Mouse (Mus musculus): Measurements from ENCODE around the gene Trim66. TPM values are rescaled to one million over a fixed set of nuclear protein-coding genes. Genes with fewer than 3 reads are reported as not detected.

The Trim66 gene
- polyA plus RNA-seq, 1 experiment from 2014 or later, result 0.14 TPM

DNA sequence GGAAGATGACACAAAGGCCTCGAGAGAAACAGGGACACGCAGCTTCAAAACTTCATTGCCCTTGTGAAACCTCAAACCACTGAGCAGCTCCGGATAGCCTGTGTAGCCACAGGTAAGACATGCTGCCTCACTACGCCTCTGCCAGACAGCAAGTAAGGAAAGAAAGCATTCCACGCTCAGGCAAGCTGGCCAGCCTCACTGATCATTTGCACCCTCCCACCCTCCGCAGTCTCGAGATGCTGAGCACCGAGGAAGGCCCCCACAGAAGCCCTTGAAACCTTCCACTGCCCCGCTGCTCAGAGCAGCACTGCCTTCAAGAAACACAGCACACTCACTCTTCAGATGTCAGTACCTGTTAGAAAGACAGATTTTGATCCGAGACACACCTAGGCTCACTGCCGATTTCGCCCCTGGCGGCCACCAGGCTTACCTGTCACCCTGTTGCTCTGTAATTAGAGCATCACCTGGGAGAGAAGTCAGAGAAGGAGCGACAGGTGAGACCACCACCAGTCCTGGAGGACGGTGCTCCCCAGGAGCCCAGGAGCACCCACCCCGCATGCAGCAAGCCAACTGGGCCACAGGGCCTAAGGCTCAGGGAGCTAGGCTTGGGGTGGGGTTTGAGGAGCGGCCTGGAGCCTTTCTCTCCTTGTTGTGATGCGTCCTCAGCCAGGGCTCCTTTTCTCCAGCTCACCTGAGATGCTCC lies 15.2 kb downstream of the Trim66 start:
- no peak for ATAC-seq (ENCODE audit: low FRiP score)
- H3K4me2 ChIP-seq (replicated peaks; ENCODE audit: low read depth, low read length), result no peak overlapping the region
- DNase-seq (ENCODE audit: low spot score), result no peak
- 55% methylated on average over 18 of the region's 18 CpGs for WGBS
- H3K4me3 ChIP-seq (ENCODE audit: low read depth, low read length), result no peak overlapping the region
- H3K4me1 ChIP-seq (replicated peaks; ENCODE audit: control insufficient read depth, insufficient read depth, low read length), result no peaks in the 10 kb centered on the region; the same call in 1 of the 2 replicates
- peaks cover 4% of the 10 kb centered on the region for H3K27me3 ChIP-seq (ENCODE audit: control insufficient read depth, insufficient read depth, low read length)
- H3K27ac ChIP-seq (ENCODE audit: low read depth, low read length), result no peak overlapping the region
- H3K36me3 ChIP-seq (ENCODE audit: control insufficient read depth, insufficient read depth, low read length), result no peaks in the 10 kb centered on the region
- H3K9me3 ChIP-seq (ENCODE audit: control insufficient read depth, low read length), result no peaks in the 10 kb centered on the region
- no peak overlapping the region for H3K9ac ChIP-seq (ENCODE audit: low read depth, low read length)

- ATAC-seq (ENCODE audit: low FRiP score), result no peak
- WGBS, result 66% methylated on average over 5 of the region's 5 CpGs
- Histone ChIP-seq H3K4me2 (replicated peaks; ENCODE audit: low read depth, low read length) (no peak overlapping the region), H3K27me3 (ENCODE audit: control insufficient read depth, insufficient read depth, low read length) (no peaks in the 10 kb centered on the region), H3K36me3 (ENCODE audit: control insufficient read depth, insufficient read depth, low read length) (no peaks in the 10 kb centered on the region), H3K9me3 (ENCODE audit: control insufficient read depth, low read length) (no peaks in the 10 kb centered on the region), H3K27ac (ENCODE audit: low read depth, low read length) (no peak overlapping the region), H3K4me3 (ENCODE audit: low read depth, low read length) (no peak overlapping the region), H3K9ac (ENCODE audit: low read depth, low read length) (no peak overlapping the region), H3K4me1 (replicated peaks; ENCODE audit: control insufficient read depth, insufficient read depth, low read length) (no peaks in the 10 kb centered on the region)
- DNase-seq (ENCODE audit: low spot score), result no peak
Measured at GRCm38 (mm10) chr7:109484221-109484620, 23.7 kb downstream of the Trim66 start.

DNA sequence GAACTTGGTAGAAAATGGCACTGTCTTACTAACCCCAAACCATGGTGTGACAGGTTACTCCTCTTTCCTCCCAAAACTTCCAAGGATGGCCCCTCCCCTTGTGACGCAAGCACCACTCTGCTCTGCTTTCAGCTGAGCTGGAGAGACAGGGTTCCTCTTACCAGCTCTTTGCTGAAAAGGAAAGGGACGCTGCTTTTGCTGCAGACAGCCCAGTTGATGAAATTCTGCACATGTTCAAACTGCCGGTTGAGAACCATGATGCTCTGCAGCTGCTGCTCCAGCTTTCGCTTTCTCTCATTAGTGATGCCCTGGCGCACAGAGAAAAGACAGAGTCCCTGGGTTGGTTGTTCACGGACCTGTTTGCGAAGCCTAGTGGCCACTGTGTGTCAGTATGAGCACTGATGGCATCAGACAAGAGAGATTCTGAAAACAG lies 27.2 kb downstream of the Trim66 start:
- peak; percentile 53 for DNase-seq (ENCODE audit: low spot score)
- WGBS, result 28% methylated on average over 7 of the region's 7 CpGs
- H3K4me1 ChIP-seq (replicated peaks; ENCODE audit: control insufficient read depth, insufficient read depth, low read length), result no peaks in the 10 kb centered on the region
- H3K4me2 ChIP-seq (replicated peaks; ENCODE audit: low read depth, low read length), result no peak overlapping the region
- no peaks in the 10 kb centered on the region for H3K27me3 ChIP-seq (ENCODE audit: control insufficient read depth, insufficient read depth, low read length)
- peak; percentile 67 for ATAC-seq (ENCODE audit: low FRiP score)
- no peak overlapping the region for H3K4me3 ChIP-seq (ENCODE audit: low read depth, low read length)
- no peaks in the 10 kb centered on the region for H3K36me3 ChIP-seq (ENCODE audit: control insufficient read depth, insufficient read depth, low read length)
- H3K9ac ChIP-seq (ENCODE audit: low read depth, low read length), result no peak overlapping the region
- H3K9me3 ChIP-seq (ENCODE audit: control insufficient read depth, low read length), result no peaks in the 10 kb centered on the region
- no peak overlapping the region for H3K27ac ChIP-seq (ENCODE audit: low read depth, low read length)

GRCm38 (mm10) chr7:109477926-109478325 lies 30.0 kb downstream of the Trim66 start:
- Histone ChIP-seq H3K4me2 (replicated peaks; ENCODE audit: low read depth, low read length) (no peak overlapping the region), H3K9me3 (ENCODE audit: control insufficient read depth, low read length) (no peaks in the 10 kb centered on the region), H3K4me1 (replicated peaks; ENCODE audit: control insufficient read depth, insufficient read depth, low read length) (no peaks in the 10 kb centered on the region), H3K4me3 (ENCODE audit: low read depth, low read length) (no peak overlapping the region), H3K9ac (ENCODE audit: low read depth, low read length) (no peak overlapping the region), H3K36me3 (ENCODE audit: control insufficient read depth, insufficient read depth, low read length) (no peaks in the 10 kb centered on the region), H3K27ac (ENCODE audit: low read depth, low read length) (no peak overlapping the region), H3K27me3 (ENCODE audit: control insufficient read depth, insufficient read depth, low read length) (no peaks in the 10 kb centered on the region)
- 90% methylated on average over 3 of the region's 3 CpGs for WGBS
- DNase-seq (ENCODE audit: low spot score), result no peak
- no peak for ATAC-seq (ENCODE audit: low FRiP score)

- no peak for ATAC-seq (ENCODE audit: low FRiP score)
- no peaks in the 10 kb centered on the region for H3K36me3 ChIP-seq (ENCODE audit: control insufficient read depth, insufficient read depth, low read length)
- no peaks in the 10 kb centered on the region for H3K27me3 ChIP-seq (ENCODE audit: control insufficient read depth, insufficient read depth, low read length)
- H3K9me3 ChIP-seq (ENCODE audit: control insufficient read depth, low read length), result no peaks in the 10 kb centered on the region
- DNase-seq (ENCODE audit: low spot score), result no peak
- no peak overlapping the region for H3K4me3 ChIP-seq (ENCODE audit: low read depth, low read length)
- no peak overlapping the region for H3K27ac ChIP-seq (ENCODE audit: low read depth, low read length)
- no peak overlapping the region for H3K4me2 ChIP-seq (replicated peaks; ENCODE audit: low read depth, low read length)
- no peaks in the 10 kb centered on the region for H3K4me1 ChIP-seq (replicated peaks; ENCODE audit: control insufficient read depth, insufficient read depth, low read length)
- no peak overlapping the region for H3K9ac ChIP-seq (ENCODE audit: low read depth, low read length)
- WGBS, result 75% methylated on average over 4 of the region's 4 CpGs
Measured at GRCm38 (mm10) chr7:109470700-109471099, 37.2 kb downstream of the Trim66 start.

- H3K4me3 ChIP-seq (ENCODE audit: low read depth, low read length), result no peak overlapping the region
- no peaks in the 10 kb centered on the region for H3K27me3 ChIP-seq (ENCODE audit: control insufficient read depth, insufficient read depth, low read length)
- no peak overlapping the region for H3K4me2 ChIP-seq (replicated peaks; ENCODE audit: low read depth, low read length)
- no peaks in the 10 kb centered on the region for H3K36me3 ChIP-seq (ENCODE audit: control insufficient read depth, insufficient read depth, low read length)
- H3K27ac ChIP-seq (ENCODE audit: low read depth, low read length), result no peak overlapping the region
- H3K4me1 ChIP-seq (replicated peaks; ENCODE audit: control insufficient read depth, insufficient read depth, low read length), result no peaks in the 10 kb centered on the region
- ATAC-seq (ENCODE audit: low FRiP score) (no peak), DNase-seq (ENCODE audit: low spot score) (peak; percentile 5)
- no peaks in the 10 kb centered on the region for H3K9me3 ChIP-seq (ENCODE audit: control insufficient read depth, low read length)
- H3K9ac ChIP-seq (ENCODE audit: low read depth, low read length), result no peak overlapping the region
- 57% methylated on average over 6 of the region's 6 CpGs for WGBS
Measured at GRCm38 (mm10) chr7:109468262-109468701, 39.7 kb downstream of the Trim66 start.

GRCm38 (mm10) chr7:109467591-109467990 lies 40.3 kb downstream of the Trim66 start:
- DNase-seq (ENCODE audit: low spot score) (no peak), ATAC-seq (ENCODE audit: low FRiP score) (no peak)
- no peak overlapping the region for H3K9ac ChIP-seq (ENCODE audit: low read depth, low read length)
- H3K27ac ChIP-seq (ENCODE audit: low read depth, low read length), result no peak overlapping the region
- H3K4me2 ChIP-seq (replicated peaks; ENCODE audit: low read depth, low read length), result no peak overlapping the region
- no peaks in the 10 kb centered on the region for H3K36me3 ChIP-seq (ENCODE audit: control insufficient read depth, insufficient read depth, low read length)
- WGBS, result 69% methylated on average over 2 of the region's 2 CpGs
- H3K4me1 ChIP-seq (replicated peaks; ENCODE audit: control insufficient read depth, insufficient read depth, low read length), result no peaks in the 10 kb centered on the region
- no peaks in the 10 kb centered on the region for H3K9me3 ChIP-seq (ENCODE audit: control insufficient read depth, low read length)
- no peak overlapping the region for H3K4me3 ChIP-seq (ENCODE audit: low read depth, low read length)
- no peaks in the 10 kb centered on the region for H3K27me3 ChIP-seq (ENCODE audit: control insufficient read depth, insufficient read depth, low read length)

- Histone ChIP-seq H3K9me3 (ENCODE audit: control insufficient read depth, low read length) (no peaks in the 10 kb centered on the region), H3K27ac (ENCODE audit: low read depth, low read length) (no peak overlapping the region), H3K4me1 (replicated peaks; ENCODE audit: control insufficient read depth, insufficient read depth, low read length) (no peaks in the 10 kb centered on the region), H3K9ac (ENCODE audit: low read depth, low read length) (no peak overlapping the region), H3K36me3 (ENCODE audit: control insufficient read depth, insufficient read depth, low read length) (no peaks in the 10 kb centered on the region), H3K4me2 (replicated peaks; ENCODE audit: low read depth, low read length) (no peak overlapping the region), H3K27me3 (ENCODE audit: control insufficient read depth, insufficient read depth, low read length) (no peaks in the 10 kb centered on the region), H3K4me3 (ENCODE audit: low read depth, low read length) (no peak overlapping the region)
- no peak for ATAC-seq (ENCODE audit: low FRiP score)
- WGBS, result 89% methylated on average over 8 of the region's 8 CpGs
- DNase-seq (ENCODE audit: low spot score), result no peak
Measured at GRCm38 (mm10) chr7:109460698-109461097, 47.2 kb downstream of the Trim66 start.

DNA sequence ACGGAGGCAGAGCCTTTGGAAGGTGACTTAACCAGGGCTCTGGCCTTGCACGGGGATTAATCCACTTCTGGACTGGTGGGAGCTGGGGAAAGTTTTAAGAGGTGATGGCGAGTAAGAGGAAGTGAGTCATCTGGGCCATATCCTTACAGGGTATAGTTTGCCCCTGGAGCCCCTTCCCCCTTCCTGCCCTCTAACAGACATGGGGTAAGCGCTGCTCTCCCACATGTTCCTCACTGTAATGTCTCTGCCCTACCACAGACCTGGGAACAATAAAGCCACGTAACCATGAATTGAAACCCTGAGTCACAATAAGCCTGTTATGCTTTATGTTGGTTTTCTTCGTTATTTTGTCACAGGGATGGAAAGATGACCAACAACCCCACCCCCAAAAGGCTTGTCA lies 51.4 kb downstream of the Trim66 start:
- no peak overlapping the region for H3K27ac ChIP-seq (ENCODE audit: low read depth, low read length)
- no peaks in the 10 kb centered on the region for H3K36me3 ChIP-seq (ENCODE audit: control insufficient read depth, insufficient read depth, low read length)

More for the DNA sequence above, 51.4 kb downstream of the Trim66 start:
- Histone ChIP-seq H3K4me2 (replicated peaks; ENCODE audit: low read depth, low read length) (no peak overlapping the region), H3K4me3 (ENCODE audit: low read depth, low read length) (no peak overlapping the region), H3K27me3 (ENCODE audit: control insufficient read depth, insufficient read depth, low read length) (no peaks in the 10 kb centered on the region), H3K4me1 (replicated peaks; ENCODE audit: control insufficient read depth, insufficient read depth, low read length) (no peaks in the 10 kb centered on the region), H3K9ac (ENCODE audit: low read depth, low read length) (no peak overlapping the region), H3K9me3 (ENCODE audit: control insufficient read depth, low read length) (no peaks in the 10 kb centered on the region)
- ATAC-seq (ENCODE audit: low FRiP score), result no peak
- DNase-seq (ENCODE audit: low spot score), result no peak
- 76% methylated on average over 6 of the region's 6 CpGs for WGBS

Measured in hindbrain, embryonic 11.5 days (tissue).